Mouse (Mus musculus): ENCODE results near the gene Ndufs6. TPM values are rescaled to one million over a fixed set of nuclear protein-coding genes. Genes with fewer than 3 reads are reported as not detected.

The Ndufs6 gene
- total RNA-seq (2021) = 425 and 429 TPM in 2 replicates
- long read RNA-seq, experiment 1, transcript Ndufs6-201 (4 exons, 568 nt) = major isoform, 212 of 243 reads
- long read RNA-seq, experiment 1, transcript Ndufs6-202 (4 exons, 534 nt) = minor isoform, 20 of 243 reads
- long read RNA-seq, experiment 1, partial matches to known transcripts = 8 of 243 reads
- long read RNA-seq, experiment 1, other reads (novel, unspliced or antisense) = 3 of 243 reads
- long read RNA-seq, experiment 2, transcript Ndufs6-202 (4 exons, 534 nt) = minor isoform, 17 of 351 reads
- long read RNA-seq, experiment 2, transcript Ndufs6-201 (4 exons, 568 nt) = major isoform, 318 of 351 reads
- long read RNA-seq, experiment 2, partial matches to known transcripts = 13 of 351 reads
- long read RNA-seq, experiment 2, other reads (novel, unspliced or antisense) = 2 of 351 reads

GRCm38 (mm10) chr13:73327827-73328698, at the start of gene Ndufs6, which contains the start of gene Mrpl36:
Gene Ndufs6, minus strand, starts transcription at chr13:73328542.
Gene Mrpl36, plus strand, starts transcription at chr13:73328513.
- DNase-seq = peak; percentile 95

GRCm38 (mm10) chr13:73377637-73378036, 49.3 kb upstream of the Ndufs6 start:
- no peak for DNase-seq

- DNase-seq = no peak
Observed at GRCm38 (mm10) chr13:73374612-73375011, 46.3 kb upstream of the Ndufs6 start.

GRCm38 (mm10) chr13:73373367-73373766, 45.0 kb upstream of the Ndufs6 start:
- no peak for DNase-seq

- no peak for DNase-seq
Observed at GRCm38 (mm10) chr13:73357106-73357505, 28.8 kb upstream of the Ndufs6 start.

- DNase-seq = no peak
Observed at GRCm38 (mm10) chr13:73352491-73352890, 24.1 kb upstream of the Ndufs6 start.

- no peak for DNase-seq
Observed at GRCm38 (mm10) chr13:73351910-73352309, 23.6 kb upstream of the Ndufs6 start.

GRCm38 (mm10) chr13:73350741-73351140, 22.4 kb upstream of the Ndufs6 start:
- no peak for DNase-seq

GRCm38 (mm10) chr13:73347922-73348650, 19.7 kb upstream of the Ndufs6 start:
- no peak for DNase-seq

- DNase-seq = no peak
Observed at GRCm38 (mm10) chr13:73347171-73347570, 18.8 kb upstream of the Ndufs6 start.

GRCm38 (mm10) chr13:73346743-73347142, 18.4 kb upstream of the Ndufs6 start:
- no peak for DNase-seq

GRCm38 (mm10) chr13:73346131-73346530, 17.8 kb upstream of the Ndufs6 start:
- no peak for DNase-seq

- no peak for DNase-seq
Observed at GRCm38 (mm10) chr13:73345102-73345890, 17.0 kb upstream of the Ndufs6 start.

GRCm38 (mm10) chr13:73336753-73337152, 8.4 kb upstream of the Ndufs6 start:
- DNase-seq = no peak

GRCm38 (mm10) chr13:73331736-73332135, 3.4 kb upstream of the Ndufs6 start:
- peak; percentile 11 for DNase-seq

- peak; percentile 92 for DNase-seq
Observed at GRCm38 (mm10) chr13:73330844-73331501, 2.6 kb upstream of the Ndufs6 start.

- peak; percentile 37 for DNase-seq
Observed at GRCm38 (mm10) chr13:73323406-73323805, 4.9 kb downstream of the Ndufs6 start.

- no peak for DNase-seq
Observed at GRCm38 (mm10) chr13:73322626-73323025, 5.7 kb downstream of the Ndufs6 start.

- DNase-seq = no peak
Observed at GRCm38 (mm10) chr13:73320048-73320447, 8.3 kb downstream of the Ndufs6 start.

GRCm38 (mm10) chr13:73310183-73310929, 18.0 kb downstream of the Ndufs6 start:
- peak; percentile 75 for DNase-seq
